Mouse (Mus musculus): ENCODE results near the gene Cdc42ep1. TPM values are rescaled to one million over a fixed set of nuclear protein-coding genes. Genes with fewer than 3 reads are reported as not detected.

The Cdc42ep1 gene
- total and polyA plus RNA-seq, 2 experiments from 2014 or later: 18.1 to 20.6 TPM

GRCm38 (mm10) chr15:78889401-78889853 lies 47.0 kb downstream of the Cdc42ep1 start:
- H3K4me1 ChIP-seq (ENCODE audit: insufficient read depth, low read length): no peaks in the 10 kb centered on the region
- peaks cover 60% of the 10 kb centered on the region for H3K36me3 ChIP-seq (ENCODE audit: insufficient read depth, low read length)
- 0 out of 2 replicates have a peak overlapping the region, but pooled peaks have one; percentile 5 for H3K9ac ChIP-seq (replicated peaks; ENCODE audit: low read length)
- H3K4me2 ChIP-seq (ENCODE audit: low read depth, low read length): no peak overlapping the region
- no peak for TF ChIP-seq CTCF (IDR thresholded peaks at IDR 0.05; ENCODE audit: low read depth)
- no peaks in the 10 kb centered on the region for H3K27me3 ChIP-seq (ENCODE audit: insufficient read depth, low read length)
- 0 out of 2 replicates have a peak, but pooled peaks have one; percentile 18 for ATAC-seq
- H3K4me3 ChIP-seq (ENCODE audit: low read length): no peak overlapping the region
- 21% methylated on average over 11 of the region's 13 CpGs for WGBS
- no peak overlapping the region for H3K27ac ChIP-seq
- H3K9me3 ChIP-seq (ENCODE audit: low read length): no peaks in the 10 kb centered on the region
- DNase-seq (ENCODE audit: low spot score): no peak

GRCm38 (mm10) chr15:78892440-78892839 lies 50.0 kb downstream of the Cdc42ep1 start:
- Histone ChIP-seq H3K9me3 (ENCODE audit: low read length) (no peaks in the 10 kb centered on the region), H3K36me3 (ENCODE audit: insufficient read depth, low read length) (peaks cover 39% of the 10 kb centered on the region), H3K27ac (no peak overlapping the region), H3K4me1 (ENCODE audit: insufficient read depth, low read length) (no peaks in the 10 kb centered on the region), H3K4me2 (ENCODE audit: low read depth, low read length) (no peak overlapping the region), H3K27me3 (ENCODE audit: insufficient read depth, low read length) (no peaks in the 10 kb centered on the region), H3K4me3 (ENCODE audit: low read length) (no peak overlapping the region), H3K9ac (replicated peaks; ENCODE audit: low read length) (no peak overlapping the region)
- no peak for ATAC-seq
- DNase-seq (ENCODE audit: low spot score): no peak
- WGBS: 82% methylated on average over 7 of the region's 7 CpGs
- no peak for TF ChIP-seq CTCF (IDR thresholded peaks at IDR 0.05; ENCODE audit: low read depth)

GRCm38 (mm10) chr15:78894726-78895125 lies 52.3 kb downstream of the Cdc42ep1 start:
- Histone ChIP-seq H3K9me3 (ENCODE audit: low read length) (no peaks in the 10 kb centered on the region), H3K4me3 (ENCODE audit: low read length) (no peak overlapping the region), H3K9ac (replicated peaks; ENCODE audit: low read length) (no peak overlapping the region), H3K27ac (no peak overlapping the region), H3K4me2 (ENCODE audit: low read depth, low read length) (no peak overlapping the region), H3K27me3 (ENCODE audit: insufficient read depth, low read length) (no peaks in the 10 kb centered on the region), H3K36me3 (ENCODE audit: insufficient read depth, low read length) (peaks cover 27% of the 10 kb centered on the region), H3K4me1 (ENCODE audit: insufficient read depth, low read length) (no peaks in the 10 kb centered on the region)
- no peak for TF ChIP-seq CTCF (IDR thresholded peaks at IDR 0.05; ENCODE audit: low read depth)
- WGBS: 73% methylated on average over 13 of the region's 13 CpGs
- no peak for ATAC-seq
- no peak for DNase-seq (ENCODE audit: low spot score)

- ATAC-seq: no peak
- no peaks in the 10 kb centered on the region for H3K9me3 ChIP-seq (ENCODE audit: low read length)
- no peak for TF ChIP-seq CTCF (IDR thresholded peaks at IDR 0.05; ENCODE audit: low read depth)
- DNase-seq (ENCODE audit: low spot score): no peak
- 85% methylated on average over 2 of the region's 2 CpGs for WGBS
- no peak overlapping the region for H3K9ac ChIP-seq (replicated peaks; ENCODE audit: low read length)
- H3K4me1 ChIP-seq (ENCODE audit: insufficient read depth, low read length): peaks cover 9% of the 10 kb centered on the region; the same call in 1 of the 2 replicates
- no peak overlapping the region for H3K4me2 ChIP-seq (ENCODE audit: low read depth, low read length)
- peaks cover 27% of the 10 kb centered on the region for H3K36me3 ChIP-seq (ENCODE audit: insufficient read depth, low read length)
- 0 out of 2 replicates have a peak, but pooled peaks cover 3% of the 10 kb centered on the region for H3K27me3 ChIP-seq (ENCODE audit: insufficient read depth, low read length)
- H3K27ac ChIP-seq: no peak overlapping the region
- no peak overlapping the region for H3K4me3 ChIP-seq (ENCODE audit: low read length)
These were observed 53.3 kb downstream of the Cdc42ep1 start for GRCm38 (mm10) chr15:78895741-78896140.

GRCm38 (mm10) chr15:78896149-78896548 lies 53.7 kb downstream of the Cdc42ep1 start:
- DNase-seq (ENCODE audit: low spot score) (no peak), ATAC-seq (no peak)
- Histone ChIP-seq H3K27me3 (ENCODE audit: insufficient read depth, low read length) (0 out of 2 replicates have a peak, but pooled peaks cover 3% of the 10 kb centered on the region), H3K4me3 (ENCODE audit: low read length) (no peak overlapping the region), H3K4me1 (ENCODE audit: insufficient read depth, low read length) (peaks cover 10% of the 10 kb centered on the region; the same call in 1 of the 2 replicates), H3K4me2 (ENCODE audit: low read depth, low read length) (no peak overlapping the region), H3K27ac (no peak overlapping the region), H3K9me3 (ENCODE audit: low read length) (no peaks in the 10 kb centered on the region), H3K36me3 (ENCODE audit: insufficient read depth, low read length) (peaks cover 23% of the 10 kb centered on the region), H3K9ac (replicated peaks; ENCODE audit: low read length) (no peak overlapping the region)
- TF ChIP-seq CTCF (IDR thresholded peaks at IDR 0.05; ENCODE audit: low read depth): no peak
- 86% methylated on average over 3 of the region's 3 CpGs for WGBS

GRCm38 (mm10) chr15:78897488-78897887 lies 55.1 kb downstream of the Cdc42ep1 start:
- Histone ChIP-seq H3K27ac (no peak overlapping the region), H3K36me3 (ENCODE audit: insufficient read depth, low read length) (peaks cover 10% of the 10 kb centered on the region; the same call in 1 of the 2 replicates), H3K4me2 (ENCODE audit: low read depth, low read length) (no peak overlapping the region), H3K27me3 (ENCODE audit: insufficient read depth, low read length) (0 out of 2 replicates have a peak, but pooled peaks cover 3% of the 10 kb centered on the region), H3K9me3 (ENCODE audit: low read length) (no peaks in the 10 kb centered on the region), H3K9ac (replicated peaks; ENCODE audit: low read length) (no peak overlapping the region), H3K4me3 (ENCODE audit: low read length) (no peak overlapping the region), H3K4me1 (ENCODE audit: insufficient read depth, low read length) (peaks cover 10% of the 10 kb centered on the region; the same call in 1 of the 2 replicates)
- TF ChIP-seq CTCF (IDR thresholded peaks at IDR 0.05; ENCODE audit: low read depth): no peak
- DNase-seq (ENCODE audit: low spot score): no peak
- no peak for ATAC-seq
- WGBS: 93% methylated on average over 4 of the region's 4 CpGs

GRCm38 (mm10) chr15:78898507-78899001 lies 56.1 kb downstream of the Cdc42ep1 start:
- Histone ChIP-seq H3K4me3 (ENCODE audit: low read length) (no peak overlapping the region), H3K4me2 (ENCODE audit: low read depth, low read length) (no peak overlapping the region), H3K9ac (replicated peaks; ENCODE audit: low read length) (no peak overlapping the region), H3K27me3 (ENCODE audit: insufficient read depth, low read length) (0 out of 2 replicates have a peak, but pooled peaks cover 3% of the 10 kb centered on the region), H3K36me3 (ENCODE audit: insufficient read depth, low read length) (no peaks in the 10 kb centered on the region), H3K9me3 (ENCODE audit: low read length) (no peaks in the 10 kb centered on the region), H3K4me1 (ENCODE audit: insufficient read depth, low read length) (peaks cover 10% of the 10 kb centered on the region; the same call in 1 of the 2 replicates), H3K27ac (no peak overlapping the region)
- 49% methylated on average over 6 of the region's 6 CpGs for WGBS
- no peak for TF ChIP-seq CTCF (IDR thresholded peaks at IDR 0.05; ENCODE audit: low read depth)
- DNase-seq (ENCODE audit: low spot score) (no peak), ATAC-seq (no peak)

Measured in hindbrain, postnatal 0 days (tissue).